Mouse (Mus musculus) right cerebral cortex, adult 18-20 months (tissue): ENCODE measurements around the gene Gm21870.
"Not testable (repeated sequence)": the region's sequence is repeated elsewhere in the genome, so short reads cannot be mapped to it uniquely, and the experiment has no call there.

Experiments
- DNase-seq: peaks from one replicate; pipeline ENCODE4 v3.0.0; 2022; ENCODE audit warnings: mixed read lengths

Gm21870 gene

DNA sequence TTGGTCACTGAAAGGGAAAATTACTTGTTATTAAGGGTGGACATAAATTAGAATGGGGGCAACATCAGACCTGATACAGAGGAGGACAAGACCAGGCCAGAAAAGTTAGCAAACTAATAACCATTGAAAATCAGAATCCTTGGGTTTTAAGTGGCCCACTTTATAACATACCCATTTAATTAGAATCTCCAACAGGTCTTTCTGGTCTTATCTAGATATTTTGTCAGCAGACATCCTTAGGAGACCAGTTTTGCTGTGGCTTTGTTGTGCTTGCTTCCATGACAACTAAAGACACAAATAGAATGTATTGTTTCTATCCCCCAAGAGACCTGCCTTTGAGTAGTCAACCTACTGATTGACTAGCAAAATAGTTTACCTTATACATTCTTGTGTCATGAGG is at the start of gene Gm21870:
Gene Gm21870 (minus strand): TSS at position 101 of the 400 bp plus-strand sequence.
- DNase-seq: not testable (repeated sequence)

GRCm38 (mm10) chrX:33956440-33956839 is 30.2 kb downstream of the Gm21870 start, which contains the start of gene Btbd35f6:
Gene Btbd35f6, minus strand, starts transcription at chrX:33956540.
- DNase-seq: not testable (repeated sequence)
